Mouse (Mus musculus) liver, postnatal 0 days (tissue): ENCODE results near the gene Prickle4. TPM values are rescaled to one million over a fixed set of nuclear protein-coding genes. Genes with fewer than 3 reads are reported as not detected.

Experiments
- ATAC-seq: fragments of 200-750 bp; cut with Nextera tagmentation; 2 replicates; pipeline ENCODE4 v1.8.0; 2017; ENCODE audit warnings: mild to moderate bottlenecking, moderate library complexity
- DNase-seq: peaks from one replicate; pipeline ENCODE4 v3.0.0-alpha.2; 2016
- H3K27ac ChIP-seq: fragments of 300-500 bp; sonication (generic); 2 replicates; pipeline ENCODE4 v1.5.1; 2014; ENCODE audit warnings: antibody characterized with exemption, moderate library complexity, mild to moderate bottlenecking, low read depth
- H3K27me3 ChIP-seq: fragments of 300-500 bp; sonication (generic); 2 replicates; pipeline ENCODE4 v1.6.1; 2014; ENCODE audit warnings: low read length, control low read depth, mixed read lengths; ENCODE audit not compliant: insufficient read depth
- H3K36me3 ChIP-seq: fragments of 300-500 bp; sonication (generic); replicated peaks from 2 replicates; pipeline ENCODE4 v1.6.1; 2014; ENCODE audit warnings: mild to moderate bottlenecking, control low read depth, low read length, moderate library complexity, mixed read lengths; ENCODE audit not compliant: insufficient read depth
- H3K4me1 ChIP-seq: fragments of 300-500 bp; sonication (generic); 2 replicates; pipeline ENCODE4 v1.6.1; 2014; ENCODE audit warnings: antibody characterized with exemption, mild to moderate bottlenecking, control low read depth; ENCODE audit not compliant: insufficient read depth
- H3K4me2 ChIP-seq: fragments of 300-500 bp; sonication (generic); 2 replicates; pipeline ENCODE4 v1.6.1; 2014; ENCODE audit warnings: low read depth, mild to moderate bottlenecking, low read length, moderate library complexity, mixed read lengths
- H3K4me3 ChIP-seq: fragments of 300-500 bp; sonication (generic); 2 replicates; pipeline ENCODE4 v1.5.1; 2014; ENCODE audit warnings: low read depth, low read length
- H3K9ac ChIP-seq: fragments of 300-500 bp; sonication (generic); replicated peaks from 2 replicates; pipeline ENCODE4 v1.6.1; 2014; ENCODE audit warnings: mild to moderate bottlenecking, moderate library complexity
- H3K9me3 ChIP-seq: fragments of 300-500 bp; sonication (generic); 2 replicates; pipeline ENCODE4 v1.6.1; 2016; ENCODE audit warnings: mild to moderate bottlenecking, control low read depth, low read length, mixed read lengths
- CTCF ChIP-seq: sonication (generic); IDR thresholded peaks from 2 replicates; pipeline ENCODE4 v1.5.1; 2016; ENCODE audit warnings: antibody characterized with exemption, low read depth
- EP300 ChIP-seq: IDR thresholded peaks from 2 replicates; pipeline ENCODE4 v1.6.1; 2016; ENCODE audit warnings: antibody characterized with exemption, low read depth, mild to moderate bottlenecking
- WGBS: fragments of 180-500 bp; shearing (Covaris S2); extraction: QIAGEN DNeasy Blood & Tissue Kit; methylation state at CpG from one replicate; pipeline ENCODE4 v1.1.7; 2014; ENCODE audit not compliant: insufficient replicate concordance; 5-methylcytosine and 5-hydroxymethylcytosine counted together
- polyA plus RNA-seq: library from polyadenylated mRNA; unstranded; fragments of >200 nt; fragmentation: Nextera tagmentation; extraction: Ambion mirVana; gene quantifications from 2 replicates; pipeline ENCODE4 v1.2.1, GENCODE M21; 2015

The Prickle4 gene
- polyA plus RNA-seq, 1 experiment from 2014 or later: 0.25 TPM

GRCm38 (mm10) chr17:47708972-47709371 is 14.4 kb upstream of the Prickle4 start:
- ATAC-seq: no peak
- Histone ChIP-seq H3K9me3 (no peaks in the 10 kb centered on the region), H3K4me3 (no peak overlapping the region), H3K36me3 (no peaks in the 10 kb centered on the region), H3K9ac (no peak overlapping the region), H3K4me1 (no peaks in the 10 kb centered on the region), H3K4me2 (no peak overlapping the region), H3K27ac (no peak overlapping the region), H3K27me3 (no peaks in the 10 kb centered on the region)
- TF ChIP-seq CTCF: no peak
- no peak for TF ChIP-seq EP300
- DNase-seq: no peak
- WGBS: 59% methylated on average over 4 of the region's 4 CpGs

- Histone ChIP-seq H3K4me1 (no peaks in the 10 kb centered on the region), H3K9ac (no peak overlapping the region), H3K4me2 (no peak overlapping the region), H3K36me3 (no peaks in the 10 kb centered on the region), H3K27ac (no peak overlapping the region), H3K4me3 (no peak overlapping the region), H3K9me3 (no peaks in the 10 kb centered on the region), H3K27me3 (0 out of 2 replicates have a peak, but pooled peaks cover 4% of the 10 kb centered on the region)
- ATAC-seq (no peak), DNase-seq (no peak)
- TF ChIP-seq CTCF: no peak
- no peak for TF ChIP-seq EP300
- WGBS: 83% methylated on average over 3 of the region's 3 CpGs
Observed at GRCm38 (mm10) chr17:47707961-47708360, 13.4 kb upstream of the Prickle4 start.

GRCm38 (mm10) chr17:47706196-47706595 is 11.7 kb upstream of the Prickle4 start:
- 0 out of 2 replicates have a peak, but pooled peaks cover 5% of the 10 kb centered on the region for H3K27me3 ChIP-seq
- no peak for ATAC-seq
- no peaks in the 10 kb centered on the region for H3K9me3 ChIP-seq

GRCm38 (mm10) chr17:47704692-47705091 is 10.2 kb upstream of the Prickle4 start:
- WGBS: 62% methylated on average over 4 of the region's 4 CpGs
- 0 out of 2 replicates have a peak, but pooled peaks cover 5% of the 10 kb centered on the region for H3K27me3 ChIP-seq
- no peak for TF ChIP-seq EP300
- 0 out of 2 replicates have a peak, but pooled peaks have one; percentile 9 for TF ChIP-seq CTCF

More at GRCm38 (mm10) chr17:47706196-47706595, 11.7 kb upstream of the Prickle4 start:
- no peaks in the 10 kb centered on the region for H3K4me1 ChIP-seq
- no peak overlapping the region for H3K4me2 ChIP-seq
- 50% methylated on average over 1 of the region's 1 CpGs for WGBS
- no peak for TF ChIP-seq EP300
- TF ChIP-seq CTCF: no peak
- no peak overlapping the region for H3K27ac ChIP-seq
- no peaks in the 10 kb centered on the region for H3K36me3 ChIP-seq
- no peak for DNase-seq
- no peak overlapping the region for H3K4me3 ChIP-seq
- H3K9ac ChIP-seq: no peak overlapping the region

GRCm38 (mm10) chr17:47703556-47703955 is 9.0 kb upstream of the Prickle4 start:
- WGBS: 43% methylated on average over 20 of the region's 20 CpGs

More at GRCm38 (mm10) chr17:47704692-47705091, 10.2 kb upstream of the Prickle4 start:
- Histone ChIP-seq H3K4me3 (no peak overlapping the region), H3K4me2 (no peak overlapping the region), H3K9ac (no peak overlapping the region), H3K27ac (no peak overlapping the region), H3K36me3 (no peaks in the 10 kb centered on the region), H3K4me1 (peaks cover 3% of the 10 kb centered on the region; the same call in 1 of the 2 replicates), H3K9me3 (no peaks in the 10 kb centered on the region)
- DNase-seq (no peak), ATAC-seq (no peak)

GRCm38 (mm10) chr17:47702548-47703345 is 8.2 kb upstream of the Prickle4 start:
- Histone ChIP-seq H3K27me3 (0 out of 2 replicates have a peak, but pooled peaks cover 5% of the 10 kb centered on the region), H3K9ac (no peak overlapping the region), H3K4me1 (peaks cover 3% of the 10 kb centered on the region; the same call in 1 of the 2 replicates), H3K4me3 (no peak overlapping the region), H3K27ac (no peak overlapping the region), H3K9me3 (no peaks in the 10 kb centered on the region), H3K4me2 (no peak overlapping the region), H3K36me3 (no peaks in the 10 kb centered on the region)
- WGBS: 58% methylated on average over 24 of the region's 28 CpGs
- TF ChIP-seq EP300 (no peak), CTCF (no peak)
- DNase-seq (no peak), ATAC-seq (no peak)

More at GRCm38 (mm10) chr17:47703556-47703955, 9.0 kb upstream of the Prickle4 start:
- no peak overlapping the region for H3K9ac ChIP-seq
- no peaks in the 10 kb centered on the region for H3K36me3 ChIP-seq
- 0 out of 2 replicates have a peak, but pooled peaks cover 5% of the 10 kb centered on the region for H3K27me3 ChIP-seq
- peaks cover 3% of the 10 kb centered on the region; the same call in 1 of the 2 replicates for H3K4me1 ChIP-seq
- DNase-seq: no peak
- H3K4me2 ChIP-seq: no peak overlapping the region
- no peak overlapping the region for H3K4me3 ChIP-seq
- H3K9me3 ChIP-seq: no peaks in the 10 kb centered on the region
- H3K27ac ChIP-seq: no peak overlapping the region
- no peak for TF ChIP-seq CTCF
- no peak for TF ChIP-seq EP300
- no peak for ATAC-seq
